In genomic region chr12:12635308-12635707, GRCm38 (mm10) we compare ENCODE assay signal across 17 mouse cellular contexts.
"Had no signal": no experiment of that assay in that cellular context is flagged by ENCODE, and none has a peak within 500 bp of the region (broad histone marks: within the 10 kb centered on the region; RNA-seq: fewer than 3 reads in every experiment).

No protein-coding gene starts in this region.

- H3K4me1 ChIP-seq: limb, embryonic 12.5 days; limb, embryonic 15.5 days; midbrain, embryonic 12.5 days; midbrain, embryonic 15.5 days had no signal

- H3K9ac ChIP-seq: limb, embryonic 12.5 days; limb, embryonic 15.5 days; liver, embryonic 14.5 days; liver, postnatal 0 days; lung, embryonic 14.5 days; midbrain, embryonic 12.5 days; midbrain, embryonic 15.5 days had no signal

- H3K36me3 ChIP-seq: limb, embryonic 12.5 days; limb, embryonic 15.5 days; midbrain, embryonic 12.5 days; midbrain, embryonic 15.5 days had no signal

- ATAC-seq: intestine, postnatal 0 days; liver, postnatal 0 days; lung, postnatal 0 days; midbrain, embryonic 15.5 days had no signal

- H3K9me3 ChIP-seq: limb, embryonic 12.5 days; limb, embryonic 15.5 days; megakaryocyte, embryonic 14.5 days; midbrain, embryonic 12.5 days; midbrain, embryonic 15.5 days had no signal

- H3K4me3 ChIP-seq: limb, embryonic 12.5 days; limb, embryonic 15.5 days; megakaryocyte, embryonic 14.5 days; midbrain, embryonic 12.5 days; midbrain, embryonic 15.5 days had no signal

- H3K27ac ChIP-seq: limb, embryonic 12.5 days; limb, embryonic 15.5 days; liver, embryonic 14.5 days; midbrain, embryonic 12.5 days; midbrain, embryonic 15.5 days had no signal

- H3K27me3 ChIP-seq: limb, embryonic 12.5 days; limb, embryonic 15.5 days; megakaryocyte, embryonic 14.5 days; midbrain, embryonic 15.5 days had no signal

- H3K4me2 ChIP-seq: limb, embryonic 12.5 days; limb, embryonic 15.5 days; liver, embryonic 11.5 days; lung, embryonic 14.5 days; midbrain, embryonic 12.5 days; midbrain, embryonic 15.5 days had no signal

- DNase-seq: kidney, adult 2 months; kidney, postnatal 10 days; kidney, postnatal 36 days; left cerebral cortex, postnatal 4 days; liver, postnatal 0 days; lung, embryonic 14.5 days; thymus, adult 18-20 months; thymus, postnatal 36 days had no signal
